Mouse (Mus musculus): ENCODE data around the gene Nup214. TPM values are rescaled to one million over a fixed set of nuclear protein-coding genes. Genes with fewer than 3 reads are reported as not detected.

The Nup214 gene
- total RNA-seq, 1 experiment = 74.3 TPM

DNA sequence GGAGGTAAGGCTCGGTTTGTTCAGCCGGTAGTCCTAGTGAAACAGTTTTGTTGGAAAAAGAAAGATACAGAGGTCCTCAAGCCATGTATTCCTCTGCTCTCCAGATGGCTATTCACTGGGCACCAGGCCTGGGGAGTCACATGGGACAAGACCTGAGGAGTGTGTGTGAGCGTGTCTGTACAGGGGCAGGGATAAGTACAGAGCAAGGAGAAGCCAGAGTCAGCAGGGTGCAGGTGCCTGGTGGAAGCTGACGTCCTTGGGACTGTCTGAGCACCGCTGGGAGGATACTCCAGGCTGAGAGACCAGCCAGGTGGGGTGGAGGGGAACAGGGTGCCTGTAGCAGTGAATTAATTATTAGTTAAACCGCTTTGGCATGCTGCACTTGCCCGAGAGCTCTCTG, 10.7 kb upstream of the Nup214 start:
- Histone ChIP-seq H3K9me3 (ENCODE audit: control insufficient read depth, insufficient read depth, low read depth, low read length) (no peaks in the 10 kb centered on the region), H3K36me3 (ENCODE audit: control insufficient read depth, insufficient read depth, low read length, poor library complexity, severe bottlenecking) (no peaks in the 10 kb centered on the region), H3K4me1 (ENCODE audit: control insufficient read depth in 2 of 2, insufficient read depth in 2 of 2, low read length in 2 of 2, poor library complexity in 1 of 2) (peaks cover 4 to 19% of the 10 kb centered on the region in 2 experiments; a peak in 2 of 4 replicates), H3K4me3 (ENCODE audit: insufficient read depth in 1 of 2, low read depth in 1 of 2, low read length in 2 of 2, poor library complexity in 1 of 2, severe bottlenecking in 1 of 2) (no peak overlapping the region), H3K9ac (ENCODE audit: insufficient read depth, low read depth, low read length, poor library complexity, severe bottlenecking) (no peak overlapping the region), H3K27ac (ENCODE audit: insufficient read depth, low read depth, low read length, poor library complexity, severe bottlenecking) (no peak overlapping the region)
- in situ Hi-C loops (cut with MboI; ENCODE audit: low sequenced_read_pairs in 2 of 2, unreplicated experiment in 2 of 2) = no loop called here
- TF ChIP-seq HCFC1 (IDR thresholded peaks at IDR 0.05; ENCODE audit: borderline replicate concordance, insufficient read depth, low read length) = no peak
- no peak for TF ChIP-seq ZC3H11A (IDR thresholded peaks at IDR 0.05; ENCODE audit: borderline replicate concordance, low read depth, low read length)
- no peak for TF ChIP-seq CHD2 (IDR thresholded peaks at IDR 0.05; ENCODE audit: low read depth, low read length)
- TF ChIP-seq MAFK (IDR thresholded peaks at IDR 0.05; ENCODE audit: insufficient read depth, low read depth, low read length) = no peak
- no peak for TF ChIP-seq ZNF384 (IDR thresholded peaks at IDR 0.05; ENCODE audit: low read depth, low read length)
- DNase-seq (ENCODE audit: low read depth, low spot score) = no peak

GRCm38 (mm10) chr2:31964191-31964590, 10.0 kb upstream of the Nup214 start:
- in situ Hi-C loops (cut with MboI; ENCODE audit: low sequenced_read_pairs in 2 of 2, unreplicated experiment in 2 of 2) = no loop called here
- H3K36me3 ChIP-seq (ENCODE audit: control insufficient read depth, insufficient read depth, low read length, poor library complexity, severe bottlenecking) = no peaks in the 10 kb centered on the region
- H3K9ac ChIP-seq (ENCODE audit: insufficient read depth, low read depth, low read length, poor library complexity, severe bottlenecking) = no peak overlapping the region

GRCm38 (mm10) chr2:31965110-31965509, 9.1 kb upstream of the Nup214 start:
- Histone ChIP-seq H3K4me1 (ENCODE audit: control insufficient read depth in 2 of 2, insufficient read depth in 2 of 2, low read length in 2 of 2, poor library complexity in 1 of 2) (peaks cover 4 to 14% of the 10 kb centered on the region in 2 experiments; a peak in 2 of 4 replicates), H3K36me3 (ENCODE audit: control insufficient read depth, insufficient read depth, low read length, poor library complexity, severe bottlenecking) (no peaks in the 10 kb centered on the region), H3K27ac (ENCODE audit: insufficient read depth, low read depth, low read length, poor library complexity, severe bottlenecking) (no peak overlapping the region), H3K9me3 (ENCODE audit: control insufficient read depth, insufficient read depth, low read depth, low read length) (no peaks in the 10 kb centered on the region), H3K9ac (ENCODE audit: insufficient read depth, low read depth, low read length, poor library complexity, severe bottlenecking) (no peak overlapping the region), H3K4me3 (ENCODE audit: insufficient read depth in 1 of 2, low read depth in 1 of 2, low read length in 2 of 2, poor library complexity in 1 of 2, severe bottlenecking in 1 of 2) (no peak overlapping the region)
- in situ Hi-C loops (cut with MboI; ENCODE audit: low sequenced_read_pairs in 2 of 2, unreplicated experiment in 2 of 2) = no loop called here
- no peak for DNase-seq (ENCODE audit: low read depth, low spot score)
- TF ChIP-seq HCFC1 (IDR thresholded peaks at IDR 0.05; ENCODE audit: borderline replicate concordance, insufficient read depth, low read length) (no peak), ZC3H11A (IDR thresholded peaks at IDR 0.05; ENCODE audit: borderline replicate concordance, low read depth, low read length) (no peak), MAFK (IDR thresholded peaks at IDR 0.05; ENCODE audit: insufficient read depth, low read depth, low read length) (no peak), ZNF384 (IDR thresholded peaks at IDR 0.05; ENCODE audit: low read depth, low read length) (no peak), CHD2 (IDR thresholded peaks at IDR 0.05; ENCODE audit: low read depth, low read length) (no peak)

More at GRCm38 (mm10) chr2:31964191-31964590, 10.0 kb upstream of the Nup214 start:
- TF ChIP-seq HCFC1 (IDR thresholded peaks at IDR 0.05; ENCODE audit: borderline replicate concordance, insufficient read depth, low read length) = no peak
- Histone ChIP-seq H3K4me3 (ENCODE audit: insufficient read depth in 1 of 2, low read depth in 1 of 2, low read length in 2 of 2, poor library complexity in 1 of 2, severe bottlenecking in 1 of 2) (no peak overlapping the region), H3K27ac (ENCODE audit: insufficient read depth, low read depth, low read length, poor library complexity, severe bottlenecking) (no peak overlapping the region), H3K9me3 (ENCODE audit: control insufficient read depth, insufficient read depth, low read depth, low read length) (no peaks in the 10 kb centered on the region), H3K4me1 (ENCODE audit: control insufficient read depth in 2 of 2, insufficient read depth in 2 of 2, low read length in 2 of 2, poor library complexity in 1 of 2) (peaks cover 4 to 19% of the 10 kb centered on the region in 2 experiments; a peak in 2 of 4 replicates)
- no peak for DNase-seq (ENCODE audit: low read depth, low spot score)

GRCm38 (mm10) chr2:31966801-31967200, 7.4 kb upstream of the Nup214 start:
- Histone ChIP-seq H3K4me1 (ENCODE audit: control insufficient read depth in 2 of 2, insufficient read depth in 2 of 2, low read length in 2 of 2, poor library complexity in 1 of 2) (no peaks in the 10 kb centered on the region), H3K4me3 (ENCODE audit: insufficient read depth in 1 of 2, low read depth in 1 of 2, low read length in 2 of 2, poor library complexity in 1 of 2, severe bottlenecking in 1 of 2) (no peak overlapping the region), H3K9me3 (ENCODE audit: control insufficient read depth, insufficient read depth, low read depth, low read length) (no peaks in the 10 kb centered on the region), H3K27ac (ENCODE audit: insufficient read depth, low read depth, low read length, poor library complexity, severe bottlenecking) (no peak overlapping the region), H3K36me3 (ENCODE audit: control insufficient read depth, insufficient read depth, low read length, poor library complexity, severe bottlenecking) (no peaks in the 10 kb centered on the region), H3K9ac (ENCODE audit: insufficient read depth, low read depth, low read length, poor library complexity, severe bottlenecking) (no peak overlapping the region)
- TF ChIP-seq CHD2 (IDR thresholded peaks at IDR 0.05; ENCODE audit: low read depth, low read length) = no peak
- no peak for DNase-seq (ENCODE audit: low read depth, low spot score)
- in situ Hi-C loops (cut with MboI; ENCODE audit: low sequenced_read_pairs in 2 of 2, unreplicated experiment in 2 of 2) = no loop called here

DNA sequence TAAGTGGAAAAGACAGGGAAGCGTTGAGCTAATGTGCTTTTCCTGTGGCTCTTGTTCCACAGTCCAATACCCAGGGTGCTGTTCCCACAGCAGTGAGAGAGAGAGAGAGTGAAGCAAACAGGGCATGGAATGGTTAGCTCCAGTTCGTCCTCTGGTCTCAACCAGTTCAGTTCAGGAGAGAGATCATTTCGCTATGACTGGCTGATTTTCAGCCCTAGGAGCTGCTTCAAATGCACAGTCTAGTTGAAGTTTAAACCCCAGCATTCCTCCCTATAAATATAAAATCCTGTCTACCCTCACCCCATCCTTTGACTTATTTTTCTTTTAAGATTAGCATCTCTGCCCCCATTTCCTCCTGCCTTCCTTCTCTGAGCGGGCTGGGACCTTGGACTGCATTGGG, 1.6 kb upstream of the Nup214 start:
- in situ Hi-C loops (cut with MboI; ENCODE audit: low sequenced_read_pairs in 2 of 2, unreplicated experiment in 2 of 2) = no loop called here
- no peak overlapping the region for H3K4me3 ChIP-seq (ENCODE audit: insufficient read depth in 1 of 2, low read depth in 1 of 2, low read length in 2 of 2, poor library complexity in 1 of 2, severe bottlenecking in 1 of 2)
- H3K9ac ChIP-seq (ENCODE audit: insufficient read depth, low read depth, low read length, poor library complexity, severe bottlenecking) = no peak overlapping the region
- H3K9me3 ChIP-seq (ENCODE audit: control insufficient read depth, insufficient read depth, low read depth, low read length) = no peaks in the 10 kb centered on the region
- TF ChIP-seq CHD2 (IDR thresholded peaks at IDR 0.05; ENCODE audit: low read depth, low read length) = no peak
- TF ChIP-seq HCFC1 (IDR thresholded peaks at IDR 0.05; ENCODE audit: borderline replicate concordance, insufficient read depth, low read length) = no peak
- TF ChIP-seq ZC3H11A (IDR thresholded peaks at IDR 0.05; ENCODE audit: borderline replicate concordance, low read depth, low read length) = no peak
- no peak for TF ChIP-seq ZNF384 (IDR thresholded peaks at IDR 0.05; ENCODE audit: low read depth, low read length)
- TF ChIP-seq MAFK (IDR thresholded peaks at IDR 0.05; ENCODE audit: insufficient read depth, low read depth, low read length) = no peak
- no peak for DNase-seq (ENCODE audit: low read depth, low spot score)
- no peak overlapping the region for H3K27ac ChIP-seq (ENCODE audit: insufficient read depth, low read depth, low read length, poor library complexity, severe bottlenecking)
- H3K4me1 ChIP-seq (ENCODE audit: control insufficient read depth in 2 of 2, insufficient read depth in 2 of 2, low read length in 2 of 2, poor library complexity in 1 of 2) = peaks cover 0 to 2% of the 10 kb centered on the region in 2 experiments; a peak in 1 of 4 replicates
- peaks cover 3% of the 10 kb centered on the region; the same call in 1 of the 2 replicates for H3K36me3 ChIP-seq (ENCODE audit: control insufficient read depth, insufficient read depth, low read length, poor library complexity, severe bottlenecking)

Measured in ES-E14 (cell line).